Mouse (Mus musculus) stomach, embryonic 15.5 days (tissue): ENCODE data around the gene Ankrd17. TPM values are rescaled to one million over a fixed set of nuclear protein-coding genes. Genes with fewer than 3 reads are reported as not detected.

Source experiments
- ATAC-seq: fragments of 200-750 bp; cut with Nextera tagmentation; 2 replicates; pipeline ENCODE4 v1.8.0; 2017; ENCODE audit warnings: low read depth, moderate number of reproducible peaks, moderate TSS enrichment; ENCODE audit not compliant: insufficient read depth, low FRiP score
- H3K27ac ChIP-seq: fragments of 300-500 bp; sonication (generic); 2 replicates; pipeline ENCODE4 v1.5.1; 2015; ENCODE audit warnings: mild to moderate bottlenecking, inconsistent platforms
- H3K27me3 ChIP-seq: fragments of 300-500 bp; sonication (generic); replicated peaks from 2 replicates; pipeline ENCODE4 v1.6.1; 2015; ENCODE audit warnings: inconsistent platforms
- H3K36me3 ChIP-seq: fragments of 300-500 bp; sonication (generic); 2 replicates; pipeline ENCODE4 v1.6.1; 2015; ENCODE audit warnings: inconsistent platforms
- H3K4me1 ChIP-seq: fragments of 300-500 bp; sonication (generic); 2 replicates; pipeline ENCODE4 v1.6.1; 2015; ENCODE audit warnings: inconsistent platforms
- H3K4me2 ChIP-seq: fragments of 300-500 bp; sonication (generic); 2 replicates; pipeline ENCODE4 v1.6.1; 2015; ENCODE audit warnings: mild to moderate bottlenecking, inconsistent platforms
- H3K4me3 ChIP-seq: fragments of 300-500 bp; sonication (generic); replicated peaks from 2 replicates; pipeline ENCODE4 v1.5.1; 2015; ENCODE audit warnings: inconsistent platforms
- H3K9ac ChIP-seq: fragments of 300-500 bp; sonication (generic); 2 replicates; pipeline ENCODE4 v1.6.1; 2015; ENCODE audit warnings: inconsistent platforms
- H3K9me3 ChIP-seq: fragments of 300-500 bp; sonication (generic); 2 replicates; pipeline ENCODE4 v1.6.1; 2016; ENCODE audit warnings: inconsistent platforms
- WGBS: fragments of 180-500 bp; shearing (Covaris S2); methylation state at CpG from one replicate; pipeline ENCODE4 v1.1.7; 2015; 5-methylcytosine and 5-hydroxymethylcytosine counted together
- polyA plus RNA-seq: library from polyadenylated mRNA; unstranded; fragments of >200 nt; fragmentation: Nextera tagmentation; extraction: Ambion mirVana; gene quantifications from 2 replicates; pipeline ENCODE4 v1.2.1, GENCODE M21; 2015

Gene Ankrd17
- polyA plus RNA-seq, 1 experiment from 2014 or later, result 23.9 TPM

GRCm38 (mm10) chr5:90235217-90235616 lies 131.2 kb downstream of the Ankrd17 start:
- no peak for ATAC-seq
- Histone ChIP-seq H3K4me1 (no peaks in the 10 kb centered on the region), H3K4me3 (no peak overlapping the region), H3K27ac (no peak overlapping the region), H3K27me3 (no peaks in the 10 kb centered on the region), H3K9ac (no peak overlapping the region), H3K9me3 (no peaks in the 10 kb centered on the region), H3K36me3 (peaks cover 38% of the 10 kb centered on the region), H3K4me2 (no peak overlapping the region)
- WGBS, result 95% methylated on average over 8 of the region's 8 CpGs

GRCm38 (mm10) chr5:90233305-90233704 lies 133.1 kb downstream of the Ankrd17 start:
- Histone ChIP-seq H3K27ac (no peak overlapping the region), H3K9ac (no peak overlapping the region), H3K36me3 (peaks cover 38% of the 10 kb centered on the region), H3K4me3 (no peak overlapping the region), H3K9me3 (no peaks in the 10 kb centered on the region), H3K27me3 (no peaks in the 10 kb centered on the region), H3K4me1 (no peaks in the 10 kb centered on the region), H3K4me2 (no peak overlapping the region)
- ATAC-seq, result no peak
- WGBS, result 91% methylated on average over 4 of the region's 4 CpGs

- H3K4me2 ChIP-seq, result no peak overlapping the region
- ATAC-seq, result no peak
- H3K27ac ChIP-seq, result no peak overlapping the region
- no peak overlapping the region for H3K9ac ChIP-seq
- no peaks in the 10 kb centered on the region for H3K9me3 ChIP-seq
- H3K4me3 ChIP-seq, result no peak overlapping the region
- peaks cover 30% of the 10 kb centered on the region; the same call in 1 of the 2 replicates for H3K36me3 ChIP-seq
- H3K27me3 ChIP-seq, result no peaks in the 10 kb centered on the region
- no peaks in the 10 kb centered on the region for H3K4me1 ChIP-seq
- WGBS, result 87% methylated on average over 2 of the region's 2 CpGs
Measured at GRCm38 (mm10) chr5:90229760-90230159, 136.6 kb downstream of the Ankrd17 start.

GRCm38 (mm10) chr5:90226696-90227095 lies 139.7 kb downstream of the Ankrd17 start:
- WGBS, result 84% methylated on average over 3 of the region's 3 CpGs

GRCm38 (mm10) chr5:90224730-90225129 lies 141.6 kb downstream of the Ankrd17 start:
- Histone ChIP-seq H3K4me1 (peaks cover 6% of the 10 kb centered on the region), H3K9ac (no peak overlapping the region), H3K27ac (peak overlapping the region; percentile 92; the same call in 1 of the 2 replicates), H3K4me2 (peak overlapping the region; percentile 46; the same call in 1 of the 2 replicates), H3K36me3 (peaks cover 21% of the 10 kb centered on the region; the same call in 1 of the 2 replicates), H3K9me3 (no peaks in the 10 kb centered on the region), H3K4me3 (no peak overlapping the region; the same call in 1 of the 2 replicates), H3K27me3 (no peaks in the 10 kb centered on the region)
- 84% methylated on average over 5 of the region's 5 CpGs for WGBS
- ATAC-seq, result no peak

More at GRCm38 (mm10) chr5:90226696-90227095, 139.7 kb downstream of the Ankrd17 start:
- H3K4me2 ChIP-seq, result no peak overlapping the region
- H3K36me3 ChIP-seq, result peaks cover 20% of the 10 kb centered on the region; the same call in 1 of the 2 replicates
- H3K4me1 ChIP-seq, result peaks cover 6% of the 10 kb centered on the region
- ATAC-seq, result no peak
- H3K9ac ChIP-seq, result no peak overlapping the region
- no peak overlapping the region for H3K27ac ChIP-seq
- H3K4me3 ChIP-seq, result no peak overlapping the region
- no peaks in the 10 kb centered on the region for H3K27me3 ChIP-seq
- H3K9me3 ChIP-seq, result no peaks in the 10 kb centered on the region

- peak within 1 kb of the TSS; percentile 92 for H3K27ac ChIP-seq
- WGBS, result under 1% methylated on average over 62 of the region's 62 CpGs
- peak within 1 kb of the TSS; percentile 84 for H3K4me3 ChIP-seq
- peak; percentile 99 for ATAC-seq
- peaks cover 6% of the 10 kb centered on the region for H3K4me1 ChIP-seq
- peak within 1 kb of the TSS; percentile 67 for H3K9ac ChIP-seq
- H3K36me3 ChIP-seq, result peaks cover 15% of the 10 kb centered on the region
- no peaks in the 10 kb centered on the region for H3K27me3 ChIP-seq
- peak within 1 kb of the TSS; percentile 73 for H3K4me2 ChIP-seq
- no peaks in the 10 kb centered on the region for H3K9me3 ChIP-seq
Measured at GRCm38 (mm10) chr5:90223534-90224381, 142.6 kb downstream of the Ankrd17 start, which contains the start of gene Cox18. Gene Cox18, minus strand, starts transcription at chr5:90224001.

GRCm38 (mm10) chr5:90222937-90223336 lies 143.4 kb downstream of the Ankrd17 start:
- ATAC-seq, result no peak
- WGBS, result 25% methylated on average over 3 of the region's 3 CpGs
- Histone ChIP-seq H3K4me3 (peak overlapping the region; percentile 84), H3K27me3 (no peaks in the 10 kb centered on the region), H3K27ac (no peak overlapping the region), H3K4me1 (peaks cover 6% of the 10 kb centered on the region), H3K4me2 (peak overlapping the region; percentile 73), H3K9me3 (no peaks in the 10 kb centered on the region), H3K36me3 (peaks cover 16% of the 10 kb centered on the region), H3K9ac (peak overlapping the region; percentile 67; the same call in 1 of the 2 replicates)

GRCm38 (mm10) chr5:90217791-90218190 lies 148.6 kb downstream of the Ankrd17 start:
- ATAC-seq, result no peak
- WGBS, result 93% methylated on average over 3 of the region's 3 CpGs
- peaks cover 32% of the 10 kb centered on the region for H3K36me3 ChIP-seq
- H3K4me2 ChIP-seq, result no peak overlapping the region
- peaks cover 2% of the 10 kb centered on the region for H3K4me1 ChIP-seq
- no peak overlapping the region for H3K27ac ChIP-seq
- H3K9ac ChIP-seq, result no peak overlapping the region
- H3K4me3 ChIP-seq, result no peak overlapping the region
- no peaks in the 10 kb centered on the region for H3K27me3 ChIP-seq
- H3K9me3 ChIP-seq, result no peaks in the 10 kb centered on the region

GRCm38 (mm10) chr5:90217226-90217625 lies 149.2 kb downstream of the Ankrd17 start:
- Histone ChIP-seq H3K27ac (no peak overlapping the region), H3K4me2 (no peak overlapping the region), H3K4me3 (no peak overlapping the region), H3K4me1 (no peaks in the 10 kb centered on the region), H3K9ac (no peak overlapping the region), H3K9me3 (no peaks in the 10 kb centered on the region), H3K27me3 (no peaks in the 10 kb centered on the region), H3K36me3 (peaks cover 35% of the 10 kb centered on the region)
- WGBS, result 92% methylated on average over 12 of the region's 12 CpGs
- ATAC-seq, result no peak

- 96% methylated on average over 12 of the region's 12 CpGs for WGBS
- Histone ChIP-seq H3K36me3 (peaks cover 27% of the 10 kb centered on the region), H3K27ac (no peak overlapping the region), H3K9me3 (no peaks in the 10 kb centered on the region), H3K4me3 (no peak overlapping the region), H3K4me1 (no peaks in the 10 kb centered on the region), H3K27me3 (no peaks in the 10 kb centered on the region), H3K4me2 (no peak overlapping the region), H3K9ac (no peak overlapping the region)
- no peak for ATAC-seq
Measured at GRCm38 (mm10) chr5:90213356-90213755, 153.0 kb downstream of the Ankrd17 start.

- no peak; the same call in 1 of the 2 replicates for ATAC-seq
Measured at GRCm38 (mm10) chr5:90203168-90203567, 163.2 kb downstream of the Ankrd17 start.

GRCm38 (mm10) chr5:90202447-90203117 lies 163.8 kb downstream of the Ankrd17 start:
- Histone ChIP-seq H3K27me3 (no peaks in the 10 kb centered on the region), H3K4me2 (no peak overlapping the region), H3K27ac (no peak overlapping the region), H3K36me3 (no peaks in the 10 kb centered on the region), H3K4me1 (no peaks in the 10 kb centered on the region), H3K9me3 (no peaks in the 10 kb centered on the region), H3K9ac (no peak overlapping the region), H3K4me3 (no peak overlapping the region)
- 72% methylated on average over 9 of the region's 9 CpGs for WGBS
- ATAC-seq, result no peak

More at GRCm38 (mm10) chr5:90203168-90203567, 163.2 kb downstream of the Ankrd17 start:
- H3K9ac ChIP-seq, result no peak overlapping the region
- H3K4me2 ChIP-seq, result no peak overlapping the region
- H3K36me3 ChIP-seq, result no peaks in the 10 kb centered on the region
- no peak overlapping the region for H3K27ac ChIP-seq
- H3K27me3 ChIP-seq, result no peaks in the 10 kb centered on the region
- H3K9me3 ChIP-seq, result no peaks in the 10 kb centered on the region
- no peak overlapping the region for H3K4me3 ChIP-seq
- WGBS, result 15% methylated on average over 5 of the region's 5 CpGs
- H3K4me1 ChIP-seq, result no peaks in the 10 kb centered on the region
